Mouse (Mus musculus) adrenal gland, postnatal 14 days (tissue): ENCODE measurements at regions not wholly inside any gene's neighbourhood (a gene's known extent, or its start where the extent isn't known, plus 50 kb on each side); places are given as distances from the start of the nearest gene placed in this dataset.

Source experiments
- DNase-seq: peaks from one replicate; pipeline ENCODE4 v3.0.0; 2021; ENCODE audit warnings: mixed read lengths

DNA sequence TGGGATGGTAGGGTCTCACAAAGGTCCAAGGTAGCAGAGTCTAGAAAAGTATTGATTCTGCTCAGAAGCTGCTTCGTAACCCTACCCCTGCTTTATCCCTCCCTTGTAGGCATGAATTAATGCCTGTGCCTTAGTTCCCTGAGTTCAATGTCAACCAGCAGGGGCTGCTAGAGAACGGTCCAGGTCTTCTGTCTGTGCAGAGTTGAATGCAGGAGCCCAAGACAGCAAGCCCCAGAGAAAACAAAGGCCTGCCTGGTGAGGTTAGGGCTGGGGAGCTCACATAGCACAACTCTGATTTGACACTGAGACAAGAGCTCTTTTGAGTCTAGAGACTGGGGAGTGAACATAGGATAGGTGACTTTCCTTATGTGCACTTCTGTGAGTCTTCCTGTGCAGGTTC lies 56.6 kb downstream of the Olig3 start:
- no peak for DNase-seq

DNA sequence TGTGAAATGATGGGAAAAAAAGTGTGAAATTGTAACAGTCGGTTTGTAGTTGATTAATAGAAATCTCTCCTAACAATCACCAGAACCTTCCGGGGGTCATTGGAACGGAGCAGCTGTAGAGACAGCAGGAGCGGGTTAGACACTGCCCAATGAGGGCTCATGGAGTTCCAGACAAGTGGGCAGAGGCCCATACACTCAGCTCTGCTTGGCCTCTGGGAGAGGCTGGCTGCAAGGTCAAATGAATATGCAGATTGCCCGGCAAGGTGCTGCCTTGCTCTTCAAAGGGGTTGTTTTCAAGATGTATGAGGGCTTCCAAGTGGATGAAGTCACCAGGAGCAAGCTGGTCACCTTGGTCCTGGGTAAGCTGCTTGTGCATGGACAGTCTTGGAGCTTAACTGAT lies 57.6 kb downstream of the Olig3 start:
- DNase-seq = no peak

DNA sequence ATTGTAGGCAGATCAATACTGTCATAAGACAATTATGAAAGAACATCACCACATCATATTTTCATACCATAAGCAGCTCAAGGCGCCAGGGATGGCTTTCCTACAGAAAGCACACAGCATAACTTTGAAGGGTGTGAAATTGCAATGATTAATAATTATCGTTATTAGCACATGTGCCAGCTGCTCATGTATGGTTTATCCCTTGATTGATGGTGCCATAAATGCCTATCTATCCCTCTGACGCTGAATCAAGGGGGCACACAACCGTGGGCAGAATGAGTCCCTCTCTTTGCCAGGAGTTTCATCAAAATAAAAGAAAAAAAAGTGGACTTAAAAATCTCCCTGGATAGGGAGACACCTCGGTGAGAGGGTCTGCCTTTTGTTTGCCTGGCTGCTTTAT lies 58.5 kb downstream of the Olig3 start:
- DNase-seq = no peak

DNA sequence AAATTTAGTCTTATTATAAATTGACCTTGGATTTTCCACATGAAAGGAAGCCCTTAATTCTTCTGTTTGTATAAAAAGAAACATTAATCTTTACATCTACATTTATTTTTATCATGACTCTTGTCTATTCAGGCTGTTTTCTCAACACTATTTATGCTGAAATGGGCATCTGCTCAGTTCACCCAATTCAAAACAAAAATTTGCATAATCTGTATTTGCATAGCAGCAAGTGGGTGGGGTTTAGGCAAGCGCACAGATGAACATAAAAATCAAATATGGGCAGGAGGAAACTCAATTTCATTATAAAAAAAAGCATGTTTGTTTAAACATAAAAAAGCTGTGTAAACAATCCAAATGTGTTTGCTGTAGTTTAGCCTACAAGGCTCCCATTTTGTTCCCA lies 67.7 kb downstream of the Olig3 start:
- no peak for DNase-seq

DNA sequence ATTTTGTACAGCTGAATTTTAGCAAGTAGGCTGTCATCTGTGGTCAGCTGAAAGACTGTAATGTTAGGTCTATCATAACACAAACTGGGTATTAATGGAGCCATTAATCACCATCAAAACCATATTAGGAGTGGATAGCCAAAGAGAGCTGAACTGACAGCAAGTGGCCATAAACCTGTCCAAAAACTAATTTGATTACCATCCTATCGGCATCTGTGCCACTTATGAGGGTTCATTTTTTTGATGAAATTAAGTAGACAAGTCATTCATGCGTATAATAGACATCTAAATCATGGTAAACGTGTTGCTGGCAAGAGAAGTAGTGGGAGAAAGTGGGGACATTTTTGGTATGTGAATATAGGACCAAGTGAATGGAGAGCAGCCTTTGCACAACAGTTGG lies 68.6 kb downstream of the Olig3 start:
- DNase-seq = no peak

DNA sequence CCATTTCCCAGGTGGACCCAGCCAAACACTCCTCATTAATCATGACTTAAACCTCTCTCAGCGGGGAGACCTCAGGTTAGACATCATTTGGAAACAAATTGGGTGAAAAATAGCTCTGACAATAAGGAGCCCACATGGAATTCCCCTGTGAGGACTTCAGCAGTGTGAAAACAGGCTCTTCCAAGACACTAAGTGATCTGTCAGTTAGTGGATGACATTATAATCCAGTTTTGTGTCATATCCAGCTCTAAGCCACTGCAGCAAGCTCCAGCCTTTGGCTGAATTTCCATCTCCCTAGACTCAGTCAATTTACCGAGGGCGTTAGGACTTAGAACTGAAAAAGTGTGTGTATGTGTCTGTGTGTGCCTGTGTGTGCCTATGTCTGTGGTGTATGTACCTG lies 70.5 kb downstream of the Olig3 start:
- no peak for DNase-seq

DNA sequence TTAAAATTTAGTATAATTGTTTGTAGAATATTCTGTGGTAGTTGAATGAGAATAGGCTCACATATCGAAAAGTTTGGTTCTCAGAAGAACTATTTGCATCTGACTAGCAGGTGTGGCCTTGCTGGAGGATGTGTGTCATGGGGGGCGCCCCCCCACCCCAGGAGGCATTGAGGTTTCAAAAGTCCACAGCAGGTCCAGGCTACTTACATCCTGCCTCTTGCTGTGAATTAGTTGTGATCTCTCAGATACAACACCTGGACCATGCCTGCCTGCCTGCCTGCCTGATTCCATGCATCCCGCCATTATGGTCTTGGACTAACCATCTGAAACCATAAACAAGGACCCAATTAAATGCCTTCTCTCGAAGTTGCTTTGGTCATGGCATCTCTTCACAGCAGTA lies 76.2 kb downstream of the Olig3 start:
- no peak for DNase-seq

DNA sequence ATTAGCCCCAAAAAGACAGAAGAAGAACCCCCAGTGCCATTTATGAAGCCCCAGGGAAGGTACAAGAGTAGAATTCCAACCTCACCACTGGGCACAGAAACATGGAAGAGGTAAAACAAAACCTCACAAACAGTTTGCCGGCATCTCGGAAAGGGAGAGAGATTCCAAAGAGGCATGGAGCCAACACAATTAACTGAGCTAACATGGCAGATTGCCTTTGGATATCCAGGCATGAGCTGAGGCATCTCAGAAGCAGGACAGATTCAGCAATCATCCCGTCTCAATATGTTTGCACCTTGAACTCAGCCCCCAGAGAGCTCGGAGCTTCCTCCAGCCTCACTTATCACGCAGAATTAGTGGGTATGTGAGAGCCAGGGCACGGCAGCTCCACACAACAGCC lies 78.3 kb downstream of the Olig3 start:
- no peak for DNase-seq

DNA sequence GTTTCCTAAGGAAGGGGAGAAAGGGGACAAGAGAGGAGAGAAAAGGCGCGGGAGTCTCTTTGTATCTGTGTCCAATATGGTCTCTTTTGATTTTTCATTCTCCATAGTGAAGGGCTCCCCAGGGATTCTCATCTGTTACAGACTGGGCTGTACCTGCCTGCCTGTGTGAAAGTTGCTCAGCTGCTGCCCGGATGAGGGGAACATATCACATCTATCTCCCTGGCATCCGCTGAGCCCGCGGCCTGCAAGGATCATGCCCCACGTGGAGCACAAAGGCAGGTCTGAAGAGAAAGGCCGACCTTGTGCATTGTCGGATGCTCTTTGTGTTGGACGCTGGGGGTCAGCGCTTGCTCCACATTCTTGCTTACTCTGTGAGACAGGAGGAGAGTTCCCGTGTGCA lies 85.5 kb downstream of the Olig3 start:
- DNase-seq = peak; percentile 14

DNA sequence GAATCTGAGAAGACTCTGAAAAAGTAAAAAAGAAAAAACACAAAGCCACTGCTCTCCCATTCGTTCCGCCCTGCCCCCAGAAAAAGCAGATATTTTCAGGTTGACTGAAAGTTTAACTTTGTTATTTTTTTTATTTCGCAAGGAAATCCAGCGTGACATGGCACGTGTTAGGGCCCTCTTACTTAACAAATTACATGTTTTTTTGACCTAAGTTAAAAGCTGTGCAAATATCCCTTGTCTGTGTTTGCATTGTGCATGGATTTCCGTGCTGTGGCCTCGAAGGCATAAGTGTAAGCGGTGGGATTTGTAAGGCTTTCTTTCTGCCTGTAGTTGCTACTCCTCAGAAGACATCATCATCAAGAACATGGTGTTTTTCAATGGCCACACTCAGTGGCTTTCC lies 87.2 kb downstream of the Olig3 start:
- DNase-seq = no peak

DNA sequence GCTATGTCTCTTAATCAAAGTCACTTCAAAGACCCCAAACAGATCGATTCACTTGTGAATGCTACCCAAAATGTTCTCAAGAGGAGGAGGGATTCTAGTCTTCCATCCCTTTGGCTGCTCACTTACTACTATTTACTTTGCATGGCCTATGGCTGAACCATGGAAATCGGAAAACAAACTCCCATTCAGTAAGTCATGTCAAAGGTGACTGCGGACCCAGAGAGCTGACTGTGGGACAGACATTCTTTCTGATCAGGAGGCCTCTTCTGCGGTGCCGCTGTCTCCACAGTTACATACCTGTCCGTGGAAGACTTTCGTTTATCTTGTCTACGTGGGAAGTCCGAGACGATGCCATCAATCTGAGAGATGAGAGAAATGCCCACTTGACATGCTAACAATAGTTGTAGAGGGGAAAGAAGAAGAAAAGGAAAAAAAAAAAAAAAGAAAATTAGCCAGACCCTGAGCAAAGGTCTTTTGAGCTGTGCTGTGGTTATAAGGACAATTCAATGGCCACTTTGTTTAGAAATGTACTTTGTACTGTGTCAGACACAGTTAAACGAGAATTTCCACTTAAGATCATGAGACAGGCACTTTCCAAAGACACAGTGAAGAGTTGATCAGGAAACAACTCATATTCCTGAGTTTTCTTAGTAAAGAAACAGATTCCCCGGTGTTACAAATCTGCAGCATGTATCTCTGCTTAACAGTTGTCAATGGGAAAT lies 92.7 kb downstream of the Olig3 start:
- no peak for DNase-seq

DNA sequence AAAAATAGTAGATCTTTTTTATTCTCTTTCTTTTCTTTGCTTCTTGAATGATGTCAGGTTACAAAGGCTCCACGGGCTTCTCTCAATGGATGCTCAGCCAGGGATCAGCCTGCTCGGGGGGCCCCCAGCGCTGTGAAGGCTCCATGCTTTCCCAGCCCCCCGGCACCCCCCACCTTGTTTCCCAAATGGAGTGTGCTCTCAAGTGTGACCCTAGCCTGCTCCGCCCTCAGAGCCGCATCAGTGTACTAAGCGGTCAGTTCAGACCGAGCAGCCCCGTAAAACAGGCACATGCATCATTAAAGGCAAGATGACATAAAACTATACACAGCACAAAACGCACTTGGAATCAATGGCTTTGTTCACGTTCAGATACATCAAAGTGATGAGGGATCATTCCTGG lies 102.7 kb downstream of the Olig3 start:
- no peak for DNase-seq

DNA sequence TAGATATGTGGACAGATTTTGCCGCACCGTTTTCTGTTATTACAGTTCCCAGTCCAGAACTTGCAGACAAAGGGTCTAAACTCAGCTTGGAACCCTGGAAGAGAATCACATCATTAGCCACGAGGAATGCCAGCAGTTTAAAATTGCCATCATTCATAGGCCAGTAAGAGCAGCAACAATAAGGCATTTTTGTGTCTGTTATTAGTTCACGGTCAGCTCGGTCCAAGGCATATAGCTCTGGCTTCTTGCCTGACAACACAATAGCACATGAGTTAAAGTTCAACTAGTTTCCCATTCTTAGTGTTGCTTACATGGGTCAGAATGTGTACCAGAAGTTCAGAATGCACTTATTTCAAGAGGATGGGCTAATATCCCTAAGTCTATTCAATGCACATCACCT lies 103.4 kb downstream of the Olig3 start:
- no peak for DNase-seq

DNA sequence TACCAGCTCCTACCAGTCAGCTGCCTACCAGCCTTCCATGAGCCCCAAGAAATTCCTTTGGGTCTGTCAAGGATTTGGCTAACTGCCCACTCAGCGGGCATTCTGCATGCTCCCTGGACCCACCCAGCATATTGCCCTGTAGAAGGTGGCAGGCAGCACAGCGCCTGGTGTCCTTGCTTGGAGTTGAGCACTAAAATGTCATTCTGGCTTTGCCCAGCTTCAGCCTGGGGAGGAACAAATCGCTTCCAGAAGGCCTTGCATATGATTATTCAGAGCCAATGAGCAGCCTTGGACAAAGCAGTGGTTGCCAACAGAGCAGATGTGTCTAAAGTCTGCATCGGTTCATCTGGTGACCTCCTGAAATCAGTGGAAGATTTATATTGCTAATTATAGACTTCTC lies 103.8 kb downstream of the Olig3 start:
- no peak for DNase-seq

DNA sequence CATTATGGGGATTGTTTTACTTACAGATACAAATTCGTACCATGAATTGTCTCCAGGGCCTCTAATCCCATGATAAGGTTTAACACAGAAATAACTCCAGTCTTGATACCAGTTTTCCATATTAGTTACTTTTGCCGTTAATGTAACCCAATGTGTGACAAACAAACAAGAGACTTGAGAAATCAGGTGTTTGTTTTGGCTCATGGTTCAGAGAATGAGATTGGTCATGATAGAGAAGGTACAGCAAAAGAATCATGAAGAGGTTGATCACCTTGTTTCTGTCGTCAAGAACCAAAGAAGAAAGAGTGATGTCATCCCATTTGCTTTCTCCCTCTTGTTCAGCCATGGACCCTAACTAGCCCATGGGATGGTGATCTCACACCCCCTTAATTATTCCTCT lies 107.5 kb downstream of the Olig3 start:
- no peak for DNase-seq

DNA sequence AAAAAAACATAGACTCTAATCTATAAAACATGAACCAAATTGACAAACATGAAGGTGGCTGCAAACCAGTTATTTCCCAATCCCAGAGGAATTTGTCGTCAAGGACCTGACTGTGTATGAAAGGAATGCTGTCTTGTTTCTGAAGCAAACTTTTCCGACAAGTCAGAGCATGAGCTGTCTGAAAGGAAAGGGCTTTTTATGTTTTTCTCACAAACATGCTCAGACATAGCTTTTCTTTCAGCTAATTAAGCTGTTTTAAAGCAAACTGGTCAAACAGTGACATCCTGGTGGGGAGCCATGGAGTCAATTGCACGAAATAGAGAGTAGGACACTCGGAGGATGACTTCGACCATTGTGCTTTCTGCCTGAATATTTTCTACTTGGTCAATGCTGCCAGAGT lies 108.2 kb downstream of the Olig3 start:
- DNase-seq = no peak

DNA sequence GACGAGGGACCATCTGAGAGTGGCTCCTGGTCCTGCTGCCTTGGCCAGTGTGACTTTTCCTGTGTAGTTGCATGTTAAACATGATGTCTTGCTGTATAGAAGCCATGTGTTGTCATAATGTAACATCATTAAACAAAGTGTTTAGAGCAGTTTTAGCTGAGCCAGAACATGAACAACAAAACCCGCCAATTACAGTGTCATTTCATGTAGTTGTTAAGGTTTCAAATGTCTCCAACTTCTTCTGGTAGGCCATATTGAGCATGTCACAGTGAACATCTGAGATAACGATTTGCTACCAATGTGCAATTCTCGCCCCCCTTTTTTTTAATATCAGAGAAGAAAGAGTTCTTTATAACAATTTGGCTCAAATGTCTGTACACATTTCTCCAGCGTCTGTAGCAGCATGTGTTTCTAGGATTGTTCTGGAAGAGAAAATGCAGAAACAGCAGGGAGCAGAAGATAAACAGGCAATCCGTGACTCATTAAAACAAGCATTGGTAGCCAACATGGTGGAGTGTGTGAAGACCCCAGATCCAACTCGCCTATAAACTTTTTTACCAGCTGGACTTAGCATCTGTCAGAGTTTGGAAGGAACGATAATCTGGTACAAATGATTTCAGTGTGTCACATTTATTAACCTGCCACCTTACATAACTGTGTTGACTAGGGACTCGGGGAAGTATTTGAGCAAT lies 115.2 kb downstream of the Olig3 start:
- no peak for DNase-seq

DNA sequence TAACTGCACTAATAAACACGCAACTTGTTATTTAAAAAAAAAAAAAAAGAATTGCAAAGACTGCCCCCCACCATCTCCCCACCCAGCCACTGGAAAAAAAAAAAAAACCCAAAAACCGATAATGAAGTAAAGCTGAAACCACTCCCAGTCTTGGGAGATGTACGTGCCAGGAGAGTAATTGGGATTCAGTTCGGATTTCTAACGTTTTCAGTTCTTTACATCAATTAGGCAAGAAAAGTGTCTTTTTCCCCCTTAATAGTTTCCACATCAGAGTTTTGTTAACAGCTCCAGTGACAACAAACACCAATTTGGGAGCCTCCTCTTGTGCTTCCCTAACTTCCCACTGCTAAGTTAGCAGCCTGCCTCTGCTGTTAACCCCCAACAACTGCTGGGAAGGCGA lies 115.7 kb downstream of the Olig3 start:
- no peak for DNase-seq

DNA sequence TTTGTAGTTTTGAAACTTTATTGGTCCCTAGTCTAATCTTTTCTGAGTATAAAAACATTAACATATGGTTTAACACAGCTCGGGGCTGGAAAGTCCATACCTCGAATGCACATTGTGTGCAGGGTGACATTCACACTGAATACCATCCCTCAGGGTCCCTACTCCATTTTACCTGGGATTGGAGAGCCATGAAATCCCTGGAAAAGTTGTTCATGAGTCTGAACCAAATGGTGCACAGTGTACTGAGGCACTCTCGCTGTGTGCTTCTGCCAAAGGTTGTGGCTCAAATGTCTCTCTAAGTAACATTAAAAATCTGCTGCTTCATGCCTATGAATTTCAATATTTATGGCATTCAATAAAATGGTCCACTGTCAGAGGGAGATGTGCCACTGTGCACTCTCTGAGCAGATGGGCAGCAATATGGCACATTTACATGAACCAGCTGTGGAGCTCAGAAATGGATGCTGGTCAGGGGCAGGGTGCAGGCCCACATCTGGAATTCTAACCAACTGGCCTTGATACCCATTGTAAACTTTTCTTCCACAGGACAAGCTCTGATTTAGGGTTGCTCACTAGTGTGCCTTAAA lies 116.7 kb downstream of the Olig3 start:
- DNase-seq = no peak

DNA sequence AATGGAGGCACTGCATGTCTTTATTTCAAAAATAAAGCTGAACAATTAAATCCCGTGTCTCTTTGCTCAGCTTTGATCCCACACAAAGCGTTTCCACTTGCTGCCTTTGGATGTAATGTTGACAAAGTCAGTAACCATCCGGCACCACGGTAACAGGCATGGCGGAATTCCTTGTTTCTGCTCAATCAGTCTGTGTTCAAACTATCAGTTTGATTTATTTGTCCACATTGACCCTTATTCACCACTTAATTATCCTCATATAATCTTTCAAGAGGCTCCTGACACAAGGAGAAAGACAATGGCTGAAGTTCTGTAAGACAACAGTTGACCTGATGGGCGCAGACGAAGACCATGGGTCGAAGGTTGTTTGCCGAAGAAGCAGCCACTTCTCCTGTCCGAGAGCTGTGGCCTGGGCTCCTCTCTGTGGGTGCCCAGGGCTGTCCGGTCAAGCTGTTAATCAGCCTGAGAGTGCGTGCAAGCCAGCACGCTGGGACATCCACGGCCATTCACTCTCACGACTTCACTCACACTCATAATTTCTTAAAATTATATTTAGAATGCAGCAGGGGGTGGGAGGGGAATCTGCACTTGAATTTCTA lies 106.1 kb upstream of the Ifngr1 start:
- DNase-seq = no peak

DNA sequence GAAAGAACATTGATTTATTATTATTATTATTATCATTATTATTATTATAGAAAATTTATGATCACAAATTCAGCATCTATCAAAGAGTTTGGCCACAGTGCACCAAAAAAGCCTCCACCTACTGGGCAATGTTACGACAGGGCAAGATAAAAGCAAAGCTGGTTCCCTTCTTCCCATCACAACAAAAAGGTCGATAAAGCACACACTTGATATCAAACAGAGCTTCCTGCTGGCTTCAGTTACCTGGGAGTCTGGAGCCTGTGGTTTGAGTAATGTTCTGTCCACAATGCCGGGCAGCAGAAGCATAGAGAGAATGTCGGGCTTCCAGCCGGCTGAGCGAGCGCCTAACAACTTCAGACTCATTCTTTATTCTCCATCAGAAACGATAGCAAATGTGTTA lies 101.2 kb upstream of the Ifngr1 start:
- no peak for DNase-seq

DNA sequence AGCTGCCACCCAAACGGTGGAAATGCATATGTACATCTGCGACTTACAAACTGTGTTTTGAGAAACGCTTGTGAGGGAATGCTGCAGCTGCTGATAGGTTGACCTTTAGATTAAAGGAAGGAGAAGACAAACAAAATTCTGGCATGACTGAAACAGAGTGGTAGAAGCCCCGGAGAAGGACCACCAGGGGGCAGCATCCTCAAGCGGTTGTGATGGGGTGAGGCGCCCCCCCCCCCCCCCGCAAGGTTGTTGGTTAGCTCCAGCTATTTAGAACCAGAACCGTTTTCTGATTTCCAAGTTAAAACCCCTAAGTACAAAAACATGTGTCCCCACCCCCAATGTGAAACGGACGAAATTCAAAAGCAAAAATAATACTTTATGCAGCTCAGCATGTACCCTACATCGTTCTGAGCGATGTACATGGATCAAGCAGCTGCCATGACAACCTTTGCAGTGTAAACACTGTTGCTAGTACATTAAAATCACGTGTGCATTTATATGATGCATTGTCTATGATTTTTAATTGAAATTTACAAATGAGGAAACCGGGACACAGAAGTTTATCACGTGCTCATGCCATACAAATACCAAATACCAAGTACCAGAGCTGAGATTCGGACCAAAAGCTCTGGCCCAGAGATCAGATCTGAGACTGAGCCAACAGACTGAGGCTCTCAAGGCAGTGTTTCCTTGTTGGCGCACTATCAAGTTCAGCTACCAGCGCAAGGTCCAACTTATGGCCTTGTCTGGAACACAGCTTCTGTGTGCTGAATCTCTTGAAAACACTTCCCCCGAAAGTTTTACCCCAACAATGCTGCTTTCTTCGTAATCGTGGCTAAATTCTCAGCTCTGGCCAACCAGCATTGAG lies 100.0 kb upstream of the Ifngr1 start:
- DNase-seq = peak; percentile 87
